Mouse (Mus musculus) heart, embryonic 12.5 days (tissue): ENCODE results near the gene Fgf14. TPM values are rescaled to one million over a fixed set of nuclear protein-coding genes. Genes with fewer than 3 reads are reported as not detected.
"Not testable (repeated sequence)": the region's sequence is repeated elsewhere in the genome, so short reads cannot be mapped to it uniquely, and the experiment has no call there.

Experiments used
- ATAC-seq: fragments of 200-750 bp; cut with Nextera tagmentation; 2 replicates; pipeline ENCODE4 v1.8.0; 2017; ENCODE audit warnings: moderate TSS enrichment, moderate library complexity; ENCODE audit not compliant: insufficient number of reproducible peaks, low FRiP score
- H3K27ac ChIP-seq: fragments of 300-500 bp; sonication (generic); 2 replicates; pipeline ENCODE4 v1.5.1; 2016; ENCODE audit warnings: mild to moderate bottlenecking, moderate library complexity; ENCODE audit not compliant: poor library complexity, severe bottlenecking
- H3K27me3 ChIP-seq: fragments of 300-500 bp; sonication (generic); replicated peaks from 2 replicates; pipeline ENCODE4 v1.6.1; 2016; ENCODE audit warnings: mild to moderate bottlenecking, moderate library complexity
- H3K36me3 ChIP-seq: fragments of 300-500 bp; sonication (generic); 2 replicates; pipeline ENCODE4 v1.6.1; 2016; ENCODE audit warnings: mild to moderate bottlenecking, moderate library complexity
- H3K4me1 ChIP-seq: fragments of 300-500 bp; sonication (generic); replicated peaks from 2 replicates; pipeline ENCODE4 v1.6.1; 2016; ENCODE audit warnings: mild to moderate bottlenecking
- H3K4me2 ChIP-seq: fragments of 300-500 bp; sonication (generic); 2 replicates; pipeline ENCODE4 v1.6.1; 2016; ENCODE audit warnings: mild to moderate bottlenecking, moderate library complexity
- H3K4me3 ChIP-seq: fragments of 300-500 bp; sonication (generic); 2 replicates; pipeline ENCODE4 v1.5.1; 2016; ENCODE audit warnings: mild to moderate bottlenecking
- H3K9ac ChIP-seq: fragments of 300-500 bp; sonication (generic); 2 replicates; pipeline ENCODE4 v1.6.1; 2016; ENCODE audit warnings: mild to moderate bottlenecking, moderate library complexity
- H3K9me3 ChIP-seq: fragments of 300-500 bp; sonication (generic); replicated peaks from 2 replicates; pipeline ENCODE4 v1.6.1; 2016; ENCODE audit warnings: mild to moderate bottlenecking, moderate library complexity
- WGBS: fragments of 180-500 bp; shearing (Covaris S2); methylation state at CpG from one replicate; pipeline ENCODE4 v1.1.7; 2016; 5-methylcytosine and 5-hydroxymethylcytosine counted together
- polyA plus RNA-seq: library from polyadenylated mRNA; unstranded; fragments of >200 nt; fragmentation: Nextera tagmentation; extraction: Ambion mirVana; gene quantifications from 2 replicates; pipeline ENCODE4 v1.2.1, GENCODE M21; 2016

Gene Fgf14
- polyA plus RNA-seq, 1 experiment from 2014 or later = 1.6 TPM

DNA sequence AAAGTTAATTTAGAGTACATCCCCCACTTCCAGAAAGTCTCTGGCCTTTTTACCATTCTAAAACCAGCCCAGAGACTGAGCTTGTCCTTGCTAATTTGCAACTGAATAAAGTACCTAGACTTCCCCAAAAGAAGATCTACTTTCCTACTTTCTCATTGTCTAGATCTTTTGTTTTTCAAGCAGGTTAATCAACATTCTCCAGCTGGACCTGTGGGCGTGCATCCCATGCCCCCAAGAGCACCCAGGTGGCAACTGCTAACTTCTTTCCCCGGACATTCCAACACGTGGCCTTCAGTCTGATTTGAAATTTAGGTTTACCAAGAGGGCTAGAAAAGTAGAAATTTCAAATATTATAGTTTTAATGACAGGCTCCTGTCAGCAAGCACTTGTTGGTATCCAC is 643.6 kb downstream of the Fgf14 start:
- not testable (repeated sequence) for H3K4me1 ChIP-seq, H3K27ac ChIP-seq, H3K9ac ChIP-seq, H3K36me3 ChIP-seq, H3K4me2 ChIP-seq, H3K27me3 ChIP-seq, ATAC-seq, H3K9me3 ChIP-seq, H3K4me3 ChIP-seq
- 51% methylated on average over 3 of the region's 3 CpGs for WGBS

DNA sequence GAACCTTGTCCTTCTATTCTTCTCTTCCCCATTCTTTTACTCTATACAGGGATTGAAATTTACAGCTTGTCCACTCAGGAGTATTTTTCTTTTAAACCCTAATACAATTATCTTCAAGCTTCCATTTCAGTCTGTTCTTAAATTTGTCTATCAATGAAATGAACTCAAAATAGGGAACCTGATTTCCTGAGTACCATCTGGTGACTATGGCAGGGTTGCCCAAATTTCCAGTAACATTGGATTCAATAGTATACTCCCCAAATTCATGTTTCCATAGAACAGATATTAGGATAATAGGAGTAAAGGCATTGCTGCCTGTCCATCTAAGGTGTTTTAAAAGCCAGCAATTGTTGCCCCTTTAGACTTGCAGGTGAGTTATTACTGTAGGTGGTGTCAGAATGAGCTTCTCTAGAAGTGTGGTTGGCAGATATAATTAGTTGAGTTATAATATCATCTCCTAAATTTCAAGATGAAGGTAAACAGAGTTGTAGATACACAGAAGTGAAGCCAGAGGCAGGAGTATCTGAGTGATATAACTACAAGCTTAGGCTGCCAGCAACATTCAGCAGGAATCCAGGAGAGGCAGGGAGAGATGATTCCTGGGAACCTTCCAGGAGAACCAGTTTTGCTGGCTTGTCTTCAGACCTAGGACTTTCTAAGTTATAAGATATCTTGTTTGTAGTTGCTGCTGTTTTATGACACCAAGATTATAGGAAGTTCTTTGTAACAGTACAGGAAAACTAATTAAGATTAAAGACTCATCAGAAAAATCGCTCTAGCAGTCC is 648.8 kb downstream of the Fgf14 start:
- Histone ChIP-seq H3K4me1 (no peaks in the 10 kb centered on the region), H3K4me3 (no peak overlapping the region), H3K9me3 (0 out of 2 replicates have a peak, but pooled peaks cover 3% of the 10 kb centered on the region), H3K36me3 (no peaks in the 10 kb centered on the region), H3K4me2 (no peak overlapping the region), H3K27ac (no peak overlapping the region), H3K27me3 (no peaks in the 10 kb centered on the region), H3K9ac (no peak overlapping the region)
- ATAC-seq = no peak
- WGBS = 73% methylated on average over 1 of the region's 1 CpGs

DNA sequence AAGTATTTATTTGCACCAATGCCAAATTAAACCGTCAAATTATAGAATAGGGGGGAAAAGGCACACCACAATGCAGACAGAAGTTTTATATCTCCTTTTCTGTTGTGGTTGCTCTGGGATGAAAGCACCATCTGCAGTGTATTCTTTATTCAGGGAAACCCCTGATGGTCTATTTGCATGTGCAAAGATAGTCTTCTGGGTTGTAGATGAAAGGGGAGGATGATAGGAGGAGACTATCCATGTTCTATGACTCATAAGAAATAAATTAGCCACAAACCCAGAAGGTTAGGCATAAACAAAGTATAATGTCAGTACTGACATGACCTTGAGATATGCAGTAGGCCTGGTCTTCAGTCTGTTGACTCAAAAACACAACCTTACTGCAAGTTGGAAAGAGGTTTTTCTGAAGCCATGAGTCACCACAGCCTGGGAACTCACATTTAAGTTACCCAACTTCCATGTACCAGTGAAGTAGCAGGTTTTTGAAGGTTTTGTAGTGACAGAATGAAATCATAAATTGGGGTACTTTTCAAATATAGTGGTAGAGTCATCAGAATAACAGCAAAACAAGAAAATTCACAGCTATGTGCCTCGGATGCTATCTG is 686.2 kb downstream of the Fgf14 start:
- H3K4me1 ChIP-seq = no peaks in the 10 kb centered on the region
- no peaks in the 10 kb centered on the region for H3K9me3 ChIP-seq
- H3K27ac ChIP-seq = no peak overlapping the region
- no peaks in the 10 kb centered on the region for H3K36me3 ChIP-seq
- ATAC-seq = no peak
- H3K27me3 ChIP-seq = no peaks in the 10 kb centered on the region
- no peak overlapping the region for H3K9ac ChIP-seq
- no peak overlapping the region for H3K4me3 ChIP-seq
- 74% methylated on average over 2 of the region's 2 CpGs for WGBS
- H3K4me2 ChIP-seq = no peak overlapping the region

DNA sequence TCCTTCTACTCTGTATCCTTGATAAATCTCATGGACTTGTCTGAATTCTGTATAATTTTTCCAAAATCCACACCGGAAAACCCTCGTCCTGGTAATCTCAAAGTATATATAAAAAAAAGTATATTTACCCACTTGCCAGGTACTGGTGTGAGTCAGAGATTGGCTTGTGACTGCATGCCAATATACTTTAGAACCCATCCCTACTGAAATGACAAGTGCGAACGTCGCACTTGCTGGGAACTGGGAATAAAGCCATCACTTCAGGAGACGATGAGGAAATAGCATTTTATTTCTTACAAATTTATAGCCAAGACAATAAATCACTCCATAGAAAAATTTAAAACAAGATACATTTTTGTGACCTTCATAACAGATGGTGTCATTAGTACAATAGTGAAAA is 708.9 kb downstream of the Fgf14 start:
- H3K27me3 ChIP-seq = no peaks in the 10 kb centered on the region
- H3K9ac ChIP-seq = no peak overlapping the region
- H3K9me3 ChIP-seq = no peaks in the 10 kb centered on the region
- no peak overlapping the region for H3K27ac ChIP-seq
- H3K36me3 ChIP-seq = no peaks in the 10 kb centered on the region
- H3K4me1 ChIP-seq = no peaks in the 10 kb centered on the region
- H3K4me3 ChIP-seq = no peak overlapping the region
- ATAC-seq = no peak
- 83% methylated on average over 6 of the region's 6 CpGs for WGBS
- no peak overlapping the region for H3K4me2 ChIP-seq

DNA sequence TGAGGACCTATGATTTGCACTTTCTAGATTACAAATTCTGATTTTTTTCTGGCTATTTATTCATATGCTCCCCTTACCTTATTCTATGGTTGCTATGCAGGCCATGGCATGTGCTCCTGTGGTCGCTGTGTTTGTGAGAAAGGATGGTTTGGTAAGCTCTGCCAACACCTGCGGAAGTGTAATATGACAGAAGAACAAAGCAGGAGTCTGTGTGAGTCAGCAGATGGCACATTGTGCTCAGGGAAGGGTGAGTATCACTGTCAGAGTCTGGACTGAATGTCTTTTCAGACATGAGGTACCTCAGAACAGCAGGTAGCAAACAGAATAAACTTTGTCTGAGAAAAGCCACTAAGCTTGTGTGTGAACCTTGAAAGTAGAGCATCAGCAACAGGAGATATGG is 710.4 kb downstream of the Fgf14 start:
- no peaks in the 10 kb centered on the region for H3K36me3 ChIP-seq
- H3K27me3 ChIP-seq = no peaks in the 10 kb centered on the region
- H3K4me1 ChIP-seq = no peaks in the 10 kb centered on the region
- no peaks in the 10 kb centered on the region for H3K9me3 ChIP-seq
- no peak overlapping the region for H3K4me3 ChIP-seq
- no peak overlapping the region for H3K4me2 ChIP-seq
- no peak overlapping the region for H3K27ac ChIP-seq
- H3K9ac ChIP-seq = no peak overlapping the region
- 59% methylated on average over 2 of the region's 2 CpGs for WGBS
- ATAC-seq = no peak
